Mouse (Mus musculus) MEL (cell line): ENCODE measurements around the gene Nat8. TPM values are rescaled to one million over a fixed set of nuclear protein-coding genes. Genes with fewer than 3 reads are reported as not detected.

ENCODE experiments used
- DNase-seq: peaks from one replicate; pipeline ENCODE4 v3.0.0; 2011; ENCODE audit warnings: low read depth, low spot score
- H3K27ac ChIP-seq: 2 replicates; pipeline ENCODE4 v1.5.1; 2012; ENCODE audit warnings: low read depth, mild to moderate bottlenecking, control low read depth, low read length, moderate library complexity; ENCODE audit not compliant: control insufficient read depth
- H3K27me3 ChIP-seq, 2 experiments: fragments of 150-350 bp in 1 of 2; sonication (generic) in 1 of 2; 2 replicates each; pipeline ENCODE4 v1.6.1; 2012; ENCODE audit warnings: low read length in 2 of 2, mild to moderate bottlenecking in 2 of 2, improper control_type of control experiment in 1 of 2, moderate library complexity in 1 of 2; ENCODE audit not compliant: insufficient read depth in 2 of 2, control insufficient read depth in 1 of 2
- H3K36me3 ChIP-seq, 2 experiments: 2 replicates each; pipeline ENCODE4 v1.6.1; 2012 to 2014; ENCODE audit warnings: low read length in 2 of 2, improper control_type of control experiment in 1 of 2, inconsistent platforms in 1 of 2, mild to moderate bottlenecking in 1 of 2; ENCODE audit not compliant: insufficient read depth in 2 of 2, control insufficient read depth in 1 of 2
- H3K4me1 ChIP-seq, 2 experiments: fragments of 150-350 bp in 1 of 2; sonication (generic) in 1 of 2; 2 replicates each; pipeline ENCODE4 v1.6.1; 2012; ENCODE audit warnings: low read length in 2 of 2, improper control_type of control experiment in 1 of 2, mild to moderate bottlenecking in 1 of 2; ENCODE audit not compliant: insufficient read depth in 2 of 2, control insufficient read depth in 1 of 2
- H3K4me3 ChIP-seq, 2 experiments: fragments of 150-350 bp in 1 of 2; sonication (generic) in 1 of 2; 2 replicates each; pipeline ENCODE4 v1.5.1; 2012; ENCODE audit warnings: low read depth in 2 of 2, low read length in 2 of 2, mild to moderate bottlenecking in 2 of 2, moderate library complexity in 2 of 2, control low read depth in 1 of 2, improper control_type of control experiment in 1 of 2; ENCODE audit not compliant: control insufficient read depth in 1 of 2, insufficient read depth in 1 of 2
- H3K79me2 ChIP-seq: 2 replicates; pipeline ENCODE4 v1.6.1; 2012; ENCODE audit warnings: mild to moderate bottlenecking, low read length, moderate library complexity; ENCODE audit not compliant: control insufficient read depth, poor library complexity, insufficient read depth
- H3K9ac ChIP-seq: 2 replicates; pipeline ENCODE4 v1.6.1; 2012; ENCODE audit warnings: low read depth, mild to moderate bottlenecking, control low read depth, low read length, moderate library complexity; ENCODE audit not compliant: control insufficient read depth, poor library complexity, severe bottlenecking
- H3K9me3 ChIP-seq: fragments of 150-350 bp; sonication (generic); replicated peaks from 2 replicates; pipeline ENCODE4 v1.6.1; 2012; ENCODE audit warnings: mild to moderate bottlenecking, low read length, improper control_type of control experiment, moderate library complexity; ENCODE audit not compliant: insufficient read depth
- CHD1 ChIP-seq: IDR thresholded peaks from 2 replicates; pipeline ENCODE4 v1.6.1; 2012; ENCODE audit warnings: low read depth, mild to moderate bottlenecking, inconsistent platforms, low read length, improper control_type of control experiment
- CHD2 ChIP-seq: IDR thresholded peaks from 2 replicates; pipeline ENCODE4 v1.6.1; 2011; ENCODE audit warnings: low read length, improper control_type of control experiment
- CTCF ChIP-seq, 3 experiments: IDR thresholded peaks in 2 of 3; conservative IDR thresholded peaks in 1 of 3; 2 replicates each; pipeline ENCODE4 v1.5.1; 2011 to 2012; ENCODE audit warnings: low read length in 3 of 3, low read depth in 2 of 3, mild to moderate bottlenecking in 2 of 3, improper control_type of control experiment in 1 of 3, inconsistent platforms in 1 of 3, mixed read lengths in 1 of 3, moderate library complexity in 1 of 3; ENCODE audit not compliant: control insufficient read depth in 1 of 3, insufficient read depth in 1 of 3, poor library complexity in 1 of 3, severe bottlenecking in 1 of 3
- E2F4 ChIP-seq: IDR thresholded peaks from 2 replicates; pipeline ENCODE4 v1.6.1; 2011; ENCODE audit warnings: low read depth, low read length, improper control_type of control experiment, borderline replicate concordance
- ELF1 ChIP-seq: IDR thresholded peaks from 2 replicates; pipeline ENCODE4 v1.6.1; 2014; ENCODE audit warnings: low read depth, mild to moderate bottlenecking, inconsistent platforms, low read length, improper control_type of control experiment, moderate library complexity
- EP300 ChIP-seq, 2 experiments: IDR thresholded peaks; 2 replicates each; pipeline ENCODE4 v1.6.1; 2011; ENCODE audit warnings: improper control_type of control experiment in 2 of 2, low read length in 2 of 2, low read depth in 1 of 2, mild to moderate bottlenecking in 1 of 2
- GABPA ChIP-seq: IDR thresholded peaks from 2 replicates; pipeline ENCODE4 v1.6.1; 2012; ENCODE audit warnings: low read depth, mild to moderate bottlenecking, inconsistent platforms, low read length, improper control_type of control experiment, moderate library complexity
- HCFC1 ChIP-seq: IDR thresholded peaks from 2 replicates; pipeline ENCODE4 v1.6.1; 2012; ENCODE audit warnings: low read depth, mild to moderate bottlenecking, inconsistent platforms, low read length, improper control_type of control experiment, moderate library complexity
- JUND ChIP-seq: IDR thresholded peaks from 2 replicates; pipeline ENCODE4 v1.6.1; 2011; ENCODE audit warnings: low read depth, mild to moderate bottlenecking, improper control_type of control experiment, low read length
- MAX ChIP-seq: IDR thresholded peaks from 2 replicates; pipeline ENCODE4 v1.6.1; 2011; ENCODE audit warnings: low read length, improper control_type of control experiment
- MXI1 ChIP-seq: IDR thresholded peaks from 2 replicates; pipeline ENCODE4 v1.6.1; 2011; ENCODE audit warnings: mild to moderate bottlenecking, low read depth, low read length, improper control_type of control experiment
- MYB ChIP-seq: IDR thresholded peaks from 2 replicates; pipeline ENCODE4 v1.6.1; 2011; ENCODE audit warnings: mild to moderate bottlenecking, low read depth, low read length, improper control_type of control experiment
- NRF1 ChIP-seq: IDR thresholded peaks from 2 replicates; pipeline ENCODE4 v1.6.1; 2014; ENCODE audit warnings: low read depth, mild to moderate bottlenecking, inconsistent platforms, low read length, improper control_type of control experiment, moderate library complexity; ENCODE audit not compliant: poor library complexity, insufficient read depth, severe bottlenecking
- POLR2A ChIP-seq, 2 experiments: IDR thresholded peaks; 2 replicates each; pipeline ENCODE4 v1.6.1; 2011 to 2012; ENCODE audit warnings: low read length in 2 of 2, mild to moderate bottlenecking in 2 of 2, control low read depth in 1 of 2, improper control_type of control experiment in 1 of 2, low read depth in 1 of 2, moderate library complexity in 1 of 2; ENCODE audit not compliant: control insufficient read depth in 1 of 2, insufficient read depth in 1 of 2, poor library complexity in 1 of 2
- SIN3A ChIP-seq: IDR thresholded peaks from 2 replicates; pipeline ENCODE4 v1.6.1; 2012; ENCODE audit warnings: low read length, improper control_type of control experiment, inconsistent platforms
- SMC3 ChIP-seq: IDR thresholded peaks from 2 replicates; pipeline ENCODE4 v1.6.1; 2011; ENCODE audit warnings: low read depth, low read length, improper control_type of control experiment
- TAL1 ChIP-seq: IDR thresholded peaks from 2 replicates; pipeline ENCODE4 v1.6.1; 2012; ENCODE audit warnings: mild to moderate bottlenecking, inconsistent platforms, low read length, moderate library complexity, mixed read lengths
- TBP ChIP-seq: IDR thresholded peaks from 2 replicates; pipeline ENCODE4 v1.8.0; 2011; ENCODE audit warnings: low read depth, low read length, improper control_type of control experiment
- USF1 ChIP-seq: IDR thresholded peaks from 2 replicates; pipeline ENCODE4 v1.6.1; 2014; ENCODE audit warnings: low read depth, mild to moderate bottlenecking, inconsistent platforms, low read length, improper control_type of control experiment, moderate library complexity
- USF2 ChIP-seq, 2 experiments: IDR thresholded peaks; 2 replicates each; pipeline ENCODE4 v1.6.1; 2011 to 2012; ENCODE audit warnings: improper control_type of control experiment in 2 of 2, low read length in 2 of 2, borderline replicate concordance in 1 of 2, inconsistent platforms in 1 of 2, low read depth in 1 of 2, mild to moderate bottlenecking in 1 of 2; ENCODE audit not compliant: insufficient read depth in 1 of 2
- ZMIZ1 ChIP-seq: IDR thresholded peaks from 2 replicates; pipeline ENCODE4 v1.6.1; 2012; ENCODE audit warnings: low read depth, mild to moderate bottlenecking, inconsistent platforms, low read length, improper control_type of control experiment, moderate library complexity
- ZNF384 ChIP-seq: IDR thresholded peaks from 2 replicates; pipeline ENCODE4 v1.6.1; 2012; ENCODE audit warnings: low read depth, mild to moderate bottlenecking, inconsistent platforms, low read length, improper control_type of control experiment
- polyA plus RNA-seq, 2 experiments: library from polyadenylated mRNA; stranded (reverse) in 1 of 2; unstranded in 1 of 2; fragments of >175 nt in 1 of 2; fragments of >200 nt in 1 of 2; gene quantifications; 2 replicates each; pipeline versions ENCODE4 v1.2.1 to v1.2.4; 2012; ENCODE audit warnings: low replicate concordance in 2 of 2, low read depth in 1 of 2; ENCODE audit not compliant: insufficient read length in 2 of 2, insufficient read depth in 1 of 2, missing spikeins in 1 of 2
- total RNA-seq: library from RNA; depleted of rRNA; stranded (reverse); fragments of 300-350 nt; gene quantifications from 2 replicates; pipeline ENCODE4 v1.2.3, GENCODE M21; 2012

Gene Nat8
- total and polyA plus RNA-seq, 3 experiments, result 0.10 TPM; not detected in 2

DNA sequence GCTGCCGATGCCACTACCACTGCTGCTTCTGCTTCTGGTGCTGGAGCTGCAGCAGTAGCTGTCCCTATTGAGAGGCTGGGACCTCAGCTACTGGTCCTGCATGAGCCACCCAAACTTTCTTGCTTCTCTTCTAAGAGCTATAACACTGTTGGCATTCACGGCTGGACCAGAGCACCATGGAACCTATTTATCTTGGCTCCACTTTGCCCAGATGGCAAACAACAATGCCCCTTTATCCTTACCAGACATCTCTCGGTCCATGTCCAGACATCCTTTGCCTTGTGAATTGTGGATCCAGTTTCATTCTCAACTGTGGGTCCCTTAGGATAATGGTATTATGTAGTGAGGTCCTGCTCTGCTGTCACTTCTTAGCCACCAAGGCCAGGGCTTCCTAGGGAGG lies 29.4 kb upstream of the Nat8 start:
- no peak for DNase-seq
- no peak overlapping the region for H3K27ac ChIP-seq
- no peak overlapping the region for H3K4me3 ChIP-seq
- H3K9ac ChIP-seq, result no peak overlapping the region
- H3K79me2 ChIP-seq, result no peaks in the 10 kb centered on the region
- H3K27me3 ChIP-seq, result peaks cover 0 to 5% of the 10 kb centered on the region in 2 experiments
- no peaks in the 10 kb centered on the region for H3K4me1 ChIP-seq
- H3K36me3 ChIP-seq, result no peaks in the 10 kb centered on the region
- H3K9me3 ChIP-seq, result no peaks in the 10 kb centered on the region
- TF ChIP-seq JUND (no peak), TBP (no peak), SIN3A (no peak)
- TF ChIP-seq, all 39 proteins: peak for 0

GRCm38 (mm10) chr6:85856194-85856678 lies 24.4 kb upstream of the Nat8 start:
- no peak overlapping the region for H3K9ac ChIP-seq
- H3K4me1 ChIP-seq, result no peaks in the 10 kb centered on the region
- peaks cover 3 to 9% of the 10 kb centered on the region in 2 experiments for H3K27me3 ChIP-seq
- H3K4me3 ChIP-seq, result no peak overlapping the region
- no peak overlapping the region for H3K27ac ChIP-seq
- TF ChIP-seq ZMIZ1 (no peak), CHD1 (no peak), NRF1 (no peak), ZNF384 (no peak), CTCF (IDR thresholded peaks at IDR 0.05 in 2 of 3, conservative IDR thresholded peaks at IDR 0.05 in 1 of 3; ENCODE audit: control insufficient read depth in 1 of 3, insufficient read depth in 1 of 3, low read depth in 2 of 3, low read length in 3 of 3, poor library complexity in 1 of 3, severe bottlenecking in 1 of 3) (no peak), TAL1 (no peak)
- no peaks in the 10 kb centered on the region for H3K9me3 ChIP-seq
- DNase-seq, result no peak
- H3K36me3 ChIP-seq, result no peaks in the 10 kb centered on the region
- no peaks in the 10 kb centered on the region for H3K79me2 ChIP-seq

DNA sequence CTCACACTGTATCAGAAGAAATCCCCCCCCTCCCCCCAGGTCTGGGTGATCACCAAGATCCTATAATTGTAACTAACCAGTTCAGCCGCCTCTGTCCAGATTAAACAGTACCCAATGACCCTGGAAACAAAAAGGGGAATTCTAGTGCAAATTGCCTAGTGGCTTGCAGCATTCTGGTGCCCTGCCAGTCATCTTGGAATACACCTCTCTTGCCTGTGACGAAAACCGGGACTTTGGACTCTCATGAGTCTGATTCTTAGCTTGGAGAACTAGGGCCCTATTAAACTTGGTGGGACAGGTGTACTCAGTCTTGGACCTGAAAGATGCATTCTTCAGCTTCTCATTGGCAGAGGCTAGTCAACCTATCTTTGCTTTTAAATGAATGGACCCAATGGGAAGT lies 21.6 kb upstream of the Nat8 start:
- Histone ChIP-seq H3K79me2 (no peaks in the 10 kb centered on the region), H3K9ac (no peak overlapping the region), H3K36me3 (no peaks in the 10 kb centered on the region), H3K9me3 (no peaks in the 10 kb centered on the region), H3K27ac (no peak overlapping the region), H3K27me3 (peaks cover 11 to 12% of the 10 kb centered on the region in 2 experiments), H3K4me1 (no peaks in the 10 kb centered on the region), H3K4me3 (no peak overlapping the region)
- no peak for DNase-seq
- no peak for TF ChIP-seq TAL1
- TF ChIP-seq HCFC1, result no peak
- no peak for TF ChIP-seq JUND
- no peak for TF ChIP-seq MAX
- TF ChIP-seq TBP, result no peak
- TF ChIP-seq SMC3, result no peak
- no peak for TF ChIP-seq GABPA
- no peak for TF ChIP-seq MYB
- TF ChIP-seq MXI1, result no peak
- TF ChIP-seq CHD1, result no peak
- TF ChIP-seq POLR2A (IDR thresholded peaks at IDR 0.05; ENCODE audit: control insufficient read depth in 1 of 2, insufficient read depth in 1 of 2, low read depth in 1 of 2, low read length in 2 of 2, poor library complexity in 1 of 2), result no peak
- TF ChIP-seq ZMIZ1, result no peak
- no peak for TF ChIP-seq ELF1
- no peak for TF ChIP-seq NRF1
- TF ChIP-seq USF2 (IDR thresholded peaks at IDR 0.05; ENCODE audit: borderline replicate concordance in 1 of 2, insufficient read depth in 1 of 2, low read depth in 1 of 2, low read length in 2 of 2), result no peak
- no peak for TF ChIP-seq E2F4
- no peak for TF ChIP-seq USF1
- no peak for TF ChIP-seq EP300 (IDR thresholded peaks at IDR 0.05; ENCODE audit: low read depth in 1 of 2, low read length in 2 of 2)
- TF ChIP-seq CHD2, result no peak
- TF ChIP-seq, all 39 proteins: peak for 0
